Mouse (Mus musculus): ENCODE results near the gene Tmem120b. TPM values are rescaled to one million over a fixed set of nuclear protein-coding genes. Genes with fewer than 3 reads are reported as not detected.

Gene Tmem120b
- polyA plus RNA-seq, 1 experiment = 9.4 TPM

- no peaks in the 10 kb centered on the region for H3K27me3 ChIP-seq (ENCODE audit: control insufficient read depth)
- H3K4me3 ChIP-seq (replicated peaks) = no peak overlapping the region
- no peaks in the 10 kb centered on the region for H3K9me3 ChIP-seq (ENCODE audit: control insufficient read depth, low read length)
- TF ChIP-seq TAL1 (IDR thresholded peaks at IDR 0.05; ENCODE audit: low read length) (no peak), GATA1 (IDR thresholded peaks at IDR 0.05; ENCODE audit: low read length) (no peak)
- peaks cover 13% of the 10 kb centered on the region for H3K4me1 ChIP-seq (ENCODE audit: control insufficient read depth)
- H3K36me3 ChIP-seq (ENCODE audit: control insufficient read depth) = peaks cover 89% of the 10 kb centered on the region
Measured at GRCm38 (mm10) chr5:123114924-123115323, 46.7 kb downstream of the Tmem120b start.

- Histone ChIP-seq H3K4me1 (ENCODE audit: control insufficient read depth) (peaks cover 20% of the 10 kb centered on the region), H3K4me3 (replicated peaks) (no peak overlapping the region), H3K27me3 (ENCODE audit: control insufficient read depth) (no peaks in the 10 kb centered on the region), H3K9me3 (ENCODE audit: control insufficient read depth, low read length) (no peaks in the 10 kb centered on the region), H3K36me3 (ENCODE audit: control insufficient read depth) (peaks cover 89% of the 10 kb centered on the region)
- TF ChIP-seq TAL1 (IDR thresholded peaks at IDR 0.05; ENCODE audit: low read length) (no peak), GATA1 (IDR thresholded peaks at IDR 0.05; ENCODE audit: low read length) (no peak)
Measured at GRCm38 (mm10) chr5:123116080-123116479, 47.9 kb downstream of the Tmem120b start.

GRCm38 (mm10) chr5:123117257-123117656, 49.0 kb downstream of the Tmem120b start:
- no peaks in the 10 kb centered on the region for H3K27me3 ChIP-seq (ENCODE audit: control insufficient read depth)
- H3K4me3 ChIP-seq (replicated peaks) = no peak overlapping the region
- TF ChIP-seq TAL1 (IDR thresholded peaks at IDR 0.05; ENCODE audit: low read length) (no peak), GATA1 (IDR thresholded peaks at IDR 0.05; ENCODE audit: low read length) (no peak)
- H3K36me3 ChIP-seq (ENCODE audit: control insufficient read depth) = peaks cover 81% of the 10 kb centered on the region
- H3K4me1 ChIP-seq (ENCODE audit: control insufficient read depth) = peaks cover 20% of the 10 kb centered on the region
- peaks cover 2% of the 10 kb centered on the region; the same call in 1 of the 2 replicates for H3K9me3 ChIP-seq (ENCODE audit: control insufficient read depth, low read length)

GRCm38 (mm10) chr5:123117773-123118172, 49.6 kb downstream of the Tmem120b start:
- Histone ChIP-seq H3K27me3 (ENCODE audit: control insufficient read depth) (no peaks in the 10 kb centered on the region), H3K36me3 (ENCODE audit: control insufficient read depth) (peaks cover 84% of the 10 kb centered on the region), H3K4me3 (replicated peaks) (no peak overlapping the region), H3K4me1 (ENCODE audit: control insufficient read depth) (peaks cover 20% of the 10 kb centered on the region), H3K9me3 (ENCODE audit: control insufficient read depth, low read length) (peaks cover 2% of the 10 kb centered on the region; the same call in 1 of the 2 replicates)
- TF ChIP-seq GATA1 (IDR thresholded peaks at IDR 0.05; ENCODE audit: low read length) (no peak), TAL1 (IDR thresholded peaks at IDR 0.05; ENCODE audit: low read length) (no peak)

- no peak for TF ChIP-seq TAL1 (IDR thresholded peaks at IDR 0.05; ENCODE audit: low read length)
- no peak for TF ChIP-seq GATA1 (IDR thresholded peaks at IDR 0.05; ENCODE audit: low read length)
- Histone ChIP-seq H3K36me3 (ENCODE audit: control insufficient read depth) (peaks cover 84% of the 10 kb centered on the region), H3K4me3 (replicated peaks) (no peak overlapping the region), H3K4me1 (ENCODE audit: control insufficient read depth) (peaks cover 25% of the 10 kb centered on the region), H3K9me3 (ENCODE audit: control insufficient read depth, low read length) (peaks cover 2% of the 10 kb centered on the region; the same call in 1 of the 2 replicates), H3K27me3 (ENCODE audit: control insufficient read depth) (no peaks in the 10 kb centered on the region)
Measured at GRCm38 (mm10) chr5:123118826-123119225, 50.6 kb downstream of the Tmem120b start.

- Histone ChIP-seq H3K27me3 (ENCODE audit: control insufficient read depth) (no peaks in the 10 kb centered on the region), H3K4me1 (ENCODE audit: control insufficient read depth) (peaks cover 40% of the 10 kb centered on the region), H3K4me3 (replicated peaks) (no peak overlapping the region), H3K36me3 (ENCODE audit: control insufficient read depth) (peaks cover 66% of the 10 kb centered on the region), H3K9me3 (ENCODE audit: control insufficient read depth, low read length) (peaks cover 2% of the 10 kb centered on the region; the same call in 1 of the 2 replicates)
- no peak for TF ChIP-seq GATA1 (IDR thresholded peaks at IDR 0.05; ENCODE audit: low read length)
- no peak for TF ChIP-seq TAL1 (IDR thresholded peaks at IDR 0.05; ENCODE audit: low read length)
Measured at GRCm38 (mm10) chr5:123120624-123121215, 52.5 kb downstream of the Tmem120b start.

GRCm38 (mm10) chr5:123122181-123122580, 54.0 kb downstream of the Tmem120b start:
- Histone ChIP-seq H3K9me3 (ENCODE audit: control insufficient read depth, low read length) (peaks cover 2% of the 10 kb centered on the region; the same call in 1 of the 2 replicates), H3K4me3 (replicated peaks) (no peak overlapping the region), H3K36me3 (ENCODE audit: control insufficient read depth) (peaks cover 52% of the 10 kb centered on the region), H3K4me1 (ENCODE audit: control insufficient read depth) (peaks cover 47% of the 10 kb centered on the region), H3K27me3 (ENCODE audit: control insufficient read depth) (no peaks in the 10 kb centered on the region)
- TF ChIP-seq TAL1 (IDR thresholded peaks at IDR 0.05; ENCODE audit: low read length) (no peak), GATA1 (IDR thresholded peaks at IDR 0.05; ENCODE audit: low read length) (no peak)

GRCm38 (mm10) chr5:123125105-123125504, 56.9 kb downstream of the Tmem120b start:
- Histone ChIP-seq H3K4me3 (replicated peaks) (no peak overlapping the region), H3K4me1 (ENCODE audit: control insufficient read depth) (peaks cover 56% of the 10 kb centered on the region), H3K9me3 (ENCODE audit: control insufficient read depth, low read length) (peaks cover 2% of the 10 kb centered on the region; the same call in 1 of the 2 replicates), H3K36me3 (ENCODE audit: control insufficient read depth) (peaks cover 26% of the 10 kb centered on the region), H3K27me3 (ENCODE audit: control insufficient read depth) (peaks cover 12% of the 10 kb centered on the region)
- TF ChIP-seq TAL1 (IDR thresholded peaks at IDR 0.05; ENCODE audit: low read length) (no peak), GATA1 (IDR thresholded peaks at IDR 0.05; ENCODE audit: low read length) (no peak)

GRCm38 (mm10) chr5:123125638-123126406, 57.6 kb downstream of the Tmem120b start:
- H3K36me3 ChIP-seq (ENCODE audit: control insufficient read depth) = peaks cover 21% of the 10 kb centered on the region
- no peak overlapping the region for H3K4me3 ChIP-seq (replicated peaks)
- peaks cover 54% of the 10 kb centered on the region for H3K4me1 ChIP-seq (ENCODE audit: control insufficient read depth)
- TF ChIP-seq TAL1 (IDR thresholded peaks at IDR 0.05; ENCODE audit: low read length) (no peak), GATA1 (IDR thresholded peaks at IDR 0.05; ENCODE audit: low read length) (no peak)
- peaks cover 15% of the 10 kb centered on the region for H3K27me3 ChIP-seq (ENCODE audit: control insufficient read depth)
- H3K9me3 ChIP-seq (ENCODE audit: control insufficient read depth, low read length) = peaks cover 2% of the 10 kb centered on the region; the same call in 1 of the 2 replicates
